Mouse (Mus musculus): ENCODE measurements around the gene Neurl1a. TPM values are rescaled to one million over a fixed set of nuclear protein-coding genes. Genes with fewer than 3 reads are reported as not detected.
A peak's percentile ranks its signal among the peaks of the same experiment; 100 is the strongest.

Gene Neurl1a
- polyA plus RNA-seq, 1 experiment from 2014 or later, result 0.76 TPM

DNA sequence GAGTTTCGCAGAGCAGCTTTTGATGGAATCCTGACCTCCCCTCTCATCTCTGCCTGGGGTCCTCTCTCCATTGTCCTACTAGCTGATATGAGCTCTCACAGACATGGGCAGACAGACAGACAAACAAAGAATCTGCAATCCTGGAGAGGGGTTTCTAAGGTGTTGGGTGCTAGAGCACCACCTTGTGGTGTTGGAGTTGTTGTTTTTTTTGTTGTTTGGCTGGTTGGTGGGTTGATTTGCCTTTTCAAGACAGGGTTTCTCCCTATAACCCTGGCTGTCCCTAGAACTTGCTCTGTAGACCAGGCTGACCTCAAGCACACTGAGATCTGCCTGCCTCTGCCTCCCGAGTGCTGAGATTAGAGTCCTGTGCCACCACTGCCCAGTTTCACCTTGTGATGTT is 3.1 kb upstream of the Neurl1a start:
- no peak for DNase-seq
- Histone ChIP-seq H3K27me3 (ENCODE audit: insufficient read depth, low read length) (peaks cover 33% of the 10 kb centered on the region), H3K4me3 (ENCODE audit: low read depth, low read length) (no peak overlapping the region), H3K9me3 (ENCODE audit: low read length) (no peaks in the 10 kb centered on the region), H3K4me2 (ENCODE audit: low read depth, low read length) (no peak overlapping the region), H3K36me3 (replicated peaks; ENCODE audit: insufficient read depth, low read length) (no peaks in the 10 kb centered on the region), H3K4me1 (ENCODE audit: insufficient read depth) (peaks cover 4% of the 10 kb centered on the region), H3K27ac (ENCODE audit: low read depth) (no peak overlapping the region), H3K9ac (replicated peaks) (no peak overlapping the region)
- no peak for ATAC-seq
- TF ChIP-seq CTCF (IDR thresholded peaks at IDR 0.05; ENCODE audit: low read depth) (peak; percentile 31; the same call in 1 of the 2 replicates), EP300 (IDR thresholded peaks at IDR 0.05; ENCODE audit: low read depth) (no peak)
- 63% methylated on average over 2 of the region's 2 CpGs for WGBS (ENCODE audit: insufficient replicate concordance)

DNA sequence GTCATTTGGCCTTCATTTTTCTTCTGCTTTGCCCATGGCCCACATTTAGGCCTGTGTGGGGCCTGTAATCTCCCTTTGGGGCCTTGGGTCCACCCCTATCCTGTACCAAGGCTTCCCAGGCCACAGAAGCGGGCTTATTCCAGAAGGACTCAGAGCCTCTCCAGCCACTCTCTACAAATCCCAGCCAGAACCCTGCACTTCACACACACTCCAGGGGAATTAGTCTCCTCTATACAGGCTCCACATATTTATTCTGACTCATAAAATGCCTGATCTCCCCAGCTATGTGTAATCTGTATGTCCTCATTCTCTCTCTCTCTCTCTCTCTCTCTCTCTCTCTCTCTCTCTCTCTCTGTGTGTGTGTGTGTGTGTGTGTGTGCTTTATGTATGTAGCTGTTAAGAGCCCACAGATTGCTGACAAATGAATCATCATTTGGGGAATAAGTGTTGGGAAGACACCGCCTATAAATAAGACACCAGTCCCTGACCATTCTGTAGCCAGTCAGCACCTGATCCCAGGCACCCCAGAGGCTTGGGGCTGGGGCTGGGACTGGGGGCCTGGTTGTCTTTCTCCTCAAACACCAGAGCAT is 1.6 kb upstream of the Neurl1a start:
- no peak overlapping the region for H3K4me3 ChIP-seq (ENCODE audit: low read depth, low read length)
- TF ChIP-seq CTCF (IDR thresholded peaks at IDR 0.05; ENCODE audit: low read depth), result no peak
- peaks cover 4% of the 10 kb centered on the region for H3K4me1 ChIP-seq (ENCODE audit: insufficient read depth)
- 77% methylated on average over 2 of the region's 2 CpGs for WGBS (ENCODE audit: insufficient replicate concordance)
- no peak overlapping the region for H3K4me2 ChIP-seq (ENCODE audit: low read depth, low read length)
- no peaks in the 10 kb centered on the region for H3K36me3 ChIP-seq (replicated peaks; ENCODE audit: insufficient read depth, low read length)
- no peak overlapping the region for H3K27ac ChIP-seq (ENCODE audit: low read depth)
- peaks cover 38% of the 10 kb centered on the region for H3K27me3 ChIP-seq (ENCODE audit: insufficient read depth, low read length)
- H3K9ac ChIP-seq (replicated peaks), result no peak overlapping the region
- DNase-seq (no peak), ATAC-seq (no peak)
- no peaks in the 10 kb centered on the region for H3K9me3 ChIP-seq (ENCODE audit: low read length)

DNA sequence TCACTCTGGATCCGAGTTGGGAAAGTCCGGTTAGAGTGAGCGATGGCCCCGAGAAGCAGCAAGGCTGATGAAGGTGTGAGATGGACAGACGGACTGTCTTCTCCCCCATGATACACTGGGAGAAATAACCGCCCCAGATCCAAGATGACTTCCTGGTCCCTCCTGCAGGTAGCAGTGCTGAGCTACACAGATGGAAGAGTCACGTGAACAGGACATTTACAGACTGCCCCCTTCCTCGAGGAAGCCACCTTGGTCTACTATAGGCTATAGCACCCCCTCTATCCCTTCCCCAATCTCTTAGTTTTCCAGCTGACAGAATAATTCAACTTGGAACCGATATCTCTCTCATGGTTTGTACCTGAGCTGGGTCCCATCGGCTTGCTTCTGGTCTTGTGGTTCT is 619 bp upstream of the Neurl1a start:
- H3K9ac ChIP-seq (replicated peaks), result no peak overlapping the region
- H3K4me3 ChIP-seq (ENCODE audit: low read depth, low read length), result peak overlapping the region; percentile 56
- ATAC-seq, result peak; percentile 61
- H3K4me2 ChIP-seq (ENCODE audit: low read depth, low read length), result peak overlapping the region; percentile 90
- DNase-seq, result no peak
- H3K27ac ChIP-seq (ENCODE audit: low read depth), result no peak overlapping the region
- 22% methylated on average over 10 of the region's 10 CpGs for WGBS (ENCODE audit: insufficient replicate concordance)
- H3K36me3 ChIP-seq (replicated peaks; ENCODE audit: insufficient read depth, low read length), result no peaks in the 10 kb centered on the region
- H3K4me1 ChIP-seq (ENCODE audit: insufficient read depth), result peaks cover 4% of the 10 kb centered on the region
- TF ChIP-seq EP300 (IDR thresholded peaks at IDR 0.05; ENCODE audit: low read depth) (no peak), CTCF (IDR thresholded peaks at IDR 0.05; ENCODE audit: low read depth) (peak; percentile 61)
- peaks cover 38% of the 10 kb centered on the region for H3K27me3 ChIP-seq (ENCODE audit: insufficient read depth, low read length)
- H3K9me3 ChIP-seq (ENCODE audit: low read length), result no peaks in the 10 kb centered on the region

DNA sequence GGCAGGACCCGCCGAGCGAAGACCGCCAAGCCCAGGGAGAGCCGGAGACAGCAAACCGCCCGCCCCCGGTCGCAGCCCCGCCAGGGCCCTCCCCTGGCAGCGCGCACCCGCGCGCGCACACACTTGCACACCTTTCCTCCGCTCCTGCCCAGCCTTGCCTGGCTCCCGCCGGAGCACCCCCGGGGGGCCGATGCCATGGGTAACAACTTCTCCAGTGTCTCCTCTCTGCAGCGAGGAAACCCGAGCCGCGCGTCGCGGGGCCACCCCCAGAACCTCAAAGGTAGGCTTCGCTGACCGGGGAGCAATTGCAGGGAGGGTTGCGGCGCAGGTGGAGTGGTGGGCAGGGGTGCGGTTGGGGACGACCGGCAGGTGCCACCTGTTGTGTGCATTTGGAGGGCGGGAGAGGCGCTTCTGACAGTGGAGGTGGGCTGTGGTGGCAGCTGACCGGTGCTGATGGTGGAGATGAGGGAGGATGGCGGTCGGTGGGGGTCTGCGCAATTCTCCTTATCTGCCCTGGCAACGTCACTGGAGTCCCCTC is 721 bp downstream of the Neurl1a start:
- peak overlapping the region; percentile 90 for H3K4me2 ChIP-seq (ENCODE audit: low read depth, low read length)
- TF ChIP-seq CTCF (IDR thresholded peaks at IDR 0.05; ENCODE audit: low read depth) (no peak), EP300 (IDR thresholded peaks at IDR 0.05; ENCODE audit: low read depth) (no peak)
- ATAC-seq (peak; percentile 12; the same call in 1 of the 2 replicates), DNase-seq (no peak)
- peak overlapping the region; percentile 30 for H3K9ac ChIP-seq (replicated peaks)
- H3K4me3 ChIP-seq (ENCODE audit: low read depth, low read length), result peak overlapping the region; percentile 56
- 3% methylated on average over 39 of the region's 42 CpGs for WGBS (ENCODE audit: insufficient replicate concordance)
- peaks cover 4% of the 10 kb centered on the region for H3K4me1 ChIP-seq (ENCODE audit: insufficient read depth)
- H3K27ac ChIP-seq (ENCODE audit: low read depth), result no peak overlapping the region
- no peaks in the 10 kb centered on the region for H3K9me3 ChIP-seq (ENCODE audit: low read length)
- H3K36me3 ChIP-seq (replicated peaks; ENCODE audit: insufficient read depth, low read length), result no peaks in the 10 kb centered on the region
- H3K27me3 ChIP-seq (ENCODE audit: insufficient read depth, low read length), result peaks cover 38% of the 10 kb centered on the region

DNA sequence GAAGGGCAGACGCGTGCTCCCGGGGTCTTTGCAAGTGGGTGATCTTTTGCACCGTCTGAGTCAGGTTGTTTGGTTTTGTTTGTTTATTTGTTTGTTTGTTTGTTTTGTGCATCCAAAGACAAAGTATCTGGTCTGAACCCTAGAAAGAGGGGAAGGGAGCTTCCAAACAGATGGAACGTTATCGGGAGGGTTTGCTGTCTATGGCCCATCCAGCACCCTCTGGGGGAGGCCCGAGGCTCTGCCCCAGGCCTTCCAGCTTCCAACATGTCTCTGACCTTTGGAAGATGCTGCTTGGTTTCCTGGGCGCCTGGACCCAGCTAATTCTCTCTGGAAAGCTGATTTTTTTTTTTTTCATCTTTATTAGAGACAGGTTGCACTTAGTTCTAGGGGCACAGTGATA is 1.4 kb downstream of the Neurl1a start:
- ATAC-seq (no peak), DNase-seq (no peak)
- Histone ChIP-seq H3K36me3 (replicated peaks; ENCODE audit: insufficient read depth, low read length) (no peaks in the 10 kb centered on the region), H3K4me3 (ENCODE audit: low read depth, low read length) (no peak overlapping the region; the same call in 1 of the 2 replicates), H3K4me2 (ENCODE audit: low read depth, low read length) (no peak overlapping the region), H3K27me3 (ENCODE audit: insufficient read depth, low read length) (peaks cover 38% of the 10 kb centered on the region), H3K4me1 (ENCODE audit: insufficient read depth) (peaks cover 4% of the 10 kb centered on the region), H3K9ac (replicated peaks) (no peak overlapping the region), H3K27ac (ENCODE audit: low read depth) (no peak overlapping the region), H3K9me3 (ENCODE audit: low read length) (no peaks in the 10 kb centered on the region)
- no peak for TF ChIP-seq EP300 (IDR thresholded peaks at IDR 0.05; ENCODE audit: low read depth)
- no peak for TF ChIP-seq CTCF (IDR thresholded peaks at IDR 0.05; ENCODE audit: low read depth)
- 23% methylated on average over 8 of the region's 8 CpGs for WGBS (ENCODE audit: insufficient replicate concordance)

DNA sequence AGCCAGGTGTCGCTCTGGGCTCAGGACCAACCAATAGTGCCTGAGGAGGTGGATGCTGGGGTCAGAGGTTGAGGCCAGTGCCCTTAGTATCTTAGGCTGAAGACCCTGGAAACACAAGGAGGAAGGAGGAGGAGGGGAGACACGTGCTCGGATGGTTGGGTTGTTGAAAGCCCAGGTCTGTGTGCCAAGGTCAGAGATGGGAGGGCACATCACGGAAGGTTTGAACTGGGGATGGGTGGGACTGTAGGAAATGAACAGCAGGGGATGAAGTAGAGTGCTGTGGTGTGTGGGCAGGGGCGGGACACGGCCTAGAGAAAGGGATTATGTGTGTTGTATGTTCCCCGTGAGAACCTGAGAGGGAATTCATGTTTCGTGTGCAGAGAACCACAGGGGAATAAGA is 5.6 kb downstream of the Neurl1a start:
- Histone ChIP-seq H3K27me3 (ENCODE audit: insufficient read depth, low read length) (peaks cover 17% of the 10 kb centered on the region), H3K36me3 (replicated peaks; ENCODE audit: insufficient read depth, low read length) (no peaks in the 10 kb centered on the region), H3K4me1 (ENCODE audit: insufficient read depth) (no peaks in the 10 kb centered on the region), H3K27ac (ENCODE audit: low read depth) (no peak overlapping the region), H3K9me3 (ENCODE audit: low read length) (no peaks in the 10 kb centered on the region), H3K4me3 (ENCODE audit: low read depth, low read length) (no peak overlapping the region), H3K4me2 (ENCODE audit: low read depth, low read length) (no peak overlapping the region), H3K9ac (replicated peaks) (no peak overlapping the region)
- no peak for ATAC-seq
- no peak for DNase-seq
- no peak for TF ChIP-seq EP300 (IDR thresholded peaks at IDR 0.05; ENCODE audit: low read depth)
- no peak for TF ChIP-seq CTCF (IDR thresholded peaks at IDR 0.05; ENCODE audit: low read depth)
- 63% methylated on average over 8 of the region's 8 CpGs for WGBS (ENCODE audit: insufficient replicate concordance)
